Mouse (Mus musculus) ES-Bruce4 (cell line): ENCODE results near the gene Padi6.
A peak's percentile ranks its signal among the peaks of the same experiment; 100 is the strongest.

ENCODE experiments used
- CTCF ChIP-seq: IDR thresholded peaks from one replicate; pipeline ENCODE4 v1.8.1; 2011; ENCODE audit warnings: low read depth, low read length
- EP300 ChIP-seq: IDR thresholded peaks from 2 replicates; pipeline ENCODE4 v1.6.1; 2011; ENCODE audit warnings: low read depth, low read length; ENCODE audit not compliant: insufficient read depth
- POLR2A ChIP-seq: IDR thresholded peaks from one replicate; pipeline ENCODE4 v1.8.1; 2011; ENCODE audit warnings: low read length; ENCODE audit not compliant: insufficient read depth

GRCm38 (mm10) chr4:140723801-140724200, 18.6 kb downstream of the Padi6 start:
- no peak for TF ChIP-seq POLR2A
- peak; percentile 61 for TF ChIP-seq CTCF
- TF ChIP-seq EP300: no peak
